Mouse (Mus musculus) CH12F3 (cell line): ENCODE data around the gene Renbp.

Experiments used
- in situ Hi-C: fragments of 300-500 bp; cut with MboI; formaldehyde crosslinking; loops from 2 replicates; pipeline ENCODE4 v1.14.3; 2020; ENCODE audit warnings: low sequenced_read_pairs

Gene Renbp

GRCm38 (mm10) chrX:73930402-73931062, at the start of gene Renbp:
TSS of gene Renbp (minus strand) at chrX:73930850.
- in situ Hi-C loops, result no loop called here

GRCm38 (mm10) chrX:73977783-73978182, 47.1 kb upstream of the Renbp start:
- in situ Hi-C loops, result no loop called here

GRCm38 (mm10) chrX:73976283-73976682, 45.6 kb upstream of the Renbp start:
- in situ Hi-C loops, result no loop called here

DNA sequence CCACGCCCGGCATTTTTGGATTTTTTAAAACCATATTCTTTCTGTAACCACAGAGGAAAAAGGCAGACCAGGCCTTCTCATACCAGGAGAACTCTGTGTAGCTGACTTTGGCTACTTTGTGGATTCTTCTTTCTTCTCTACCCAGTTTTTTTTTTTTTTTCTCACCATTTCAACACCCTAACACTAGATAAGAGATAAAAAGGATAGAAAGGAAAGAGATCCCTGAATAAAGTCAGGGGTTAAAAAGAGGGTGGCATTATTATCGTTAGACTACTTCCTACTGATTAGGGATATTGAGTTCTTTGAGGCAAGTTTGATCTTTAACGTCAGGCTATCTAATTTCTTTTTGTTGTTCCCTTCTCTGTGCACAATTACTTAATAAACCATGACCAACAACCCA, 42.1 kb upstream of the Renbp start:
- in situ Hi-C loops, result no loop called here

- in situ Hi-C loops, result no loop called here
These were observed 40.1 kb upstream of the Renbp start for GRCm38 (mm10) chrX:73970781-73971180.

GRCm38 (mm10) chrX:73969729-73970128, 39.1 kb upstream of the Renbp start:
- in situ Hi-C loops, result no loop called here

DNA sequence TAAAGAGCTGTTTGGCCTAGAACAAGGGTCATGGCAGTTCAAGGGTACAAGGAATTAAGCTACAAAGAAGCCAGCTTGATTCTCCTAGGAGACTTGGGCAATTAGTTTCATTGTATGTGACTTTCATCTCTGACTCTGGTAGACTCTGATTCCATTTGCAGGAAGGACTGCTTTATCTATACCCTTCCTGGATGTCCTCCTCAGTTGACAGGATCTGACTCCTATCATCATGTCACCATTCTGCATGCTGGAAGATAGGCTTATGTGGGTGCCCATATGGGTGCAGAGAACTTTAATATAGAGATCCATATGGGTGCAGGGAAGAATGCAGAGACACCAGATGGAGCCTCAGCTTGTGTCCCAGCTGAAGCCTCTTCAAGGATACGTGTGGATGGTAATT, 38.5 kb upstream of the Renbp start:
- in situ Hi-C loops, result no loop called here

- in situ Hi-C loops, result no loop called here
These were observed 36.8 kb upstream of the Renbp start for GRCm38 (mm10) chrX:73967177-73968075.

- in situ Hi-C loops, result no loop called here
These were observed 35.9 kb upstream of the Renbp start, which contains the start of gene Hcfc1 for GRCm38 (mm10) chrX:73966248-73967176. TSS of gene Hcfc1 (minus strand) at chrX:73966357.

- in situ Hi-C loops, result no loop called here
These were observed 34.7 kb upstream of the Renbp start for GRCm38 (mm10) chrX:73965307-73965706.

GRCm38 (mm10) chrX:73964363-73964762, 33.7 kb upstream of the Renbp start:
- in situ Hi-C loops, result no loop called here

DNA sequence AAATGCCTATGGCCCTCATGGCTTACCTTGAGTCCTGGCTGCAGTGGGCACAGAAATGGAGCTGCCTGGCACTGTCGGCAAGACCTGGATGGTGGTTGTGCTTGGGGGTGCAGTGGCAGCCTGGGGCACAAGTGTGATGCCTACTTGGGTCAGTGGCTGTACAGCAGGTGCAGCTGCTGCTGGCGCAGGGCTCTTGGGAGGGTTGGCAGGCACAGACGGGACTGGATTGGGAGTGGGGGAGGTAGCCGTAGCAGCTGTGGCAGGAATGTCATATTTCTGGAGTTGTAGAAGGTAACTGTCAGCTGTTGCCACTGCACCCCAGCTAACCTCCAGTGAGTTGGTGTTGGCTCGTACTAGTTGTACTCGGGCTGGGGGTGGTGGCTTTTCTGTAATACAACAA, 24.3 kb upstream of the Renbp start:
- in situ Hi-C loops, result no loop called here

- in situ Hi-C loops, result no loop called here
These were observed 22.0 kb upstream of the Renbp start for GRCm38 (mm10) chrX:73952603-73953002.

GRCm38 (mm10) chrX:73949341-73949740, 18.7 kb upstream of the Renbp start:
- in situ Hi-C loops, result no loop called here

GRCm38 (mm10) chrX:73948647-73949046, 18.0 kb upstream of the Renbp start:
- in situ Hi-C loops, result no loop called here

DNA sequence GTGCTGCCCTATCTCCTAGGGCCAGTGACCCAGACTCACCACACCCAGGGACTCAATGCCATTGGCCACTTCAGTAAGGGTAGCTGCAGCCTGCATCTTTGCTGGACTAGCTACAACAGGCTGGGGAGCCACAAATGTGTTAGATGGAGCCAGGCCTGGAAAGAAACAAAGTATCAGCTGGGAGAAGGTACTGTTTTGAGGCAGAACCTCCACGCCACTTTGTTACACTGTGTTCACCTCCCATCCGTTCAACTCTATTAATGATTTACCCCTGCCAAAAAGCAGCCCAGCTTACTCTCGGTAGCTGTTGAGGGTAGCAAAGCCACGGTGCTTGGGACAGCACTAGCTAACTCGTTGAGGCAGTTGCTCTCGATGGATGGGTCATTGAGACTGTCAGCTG, 16.2 kb upstream of the Renbp start:
- in situ Hi-C loops, result no loop called here

- in situ Hi-C loops, result no loop called here
These were observed 11.6 kb upstream of the Renbp start for GRCm38 (mm10) chrX:73942294-73942693.

GRCm38 (mm10) chrX:73941860-73942259, 11.2 kb upstream of the Renbp start:
- in situ Hi-C loops, result no loop called here

DNA sequence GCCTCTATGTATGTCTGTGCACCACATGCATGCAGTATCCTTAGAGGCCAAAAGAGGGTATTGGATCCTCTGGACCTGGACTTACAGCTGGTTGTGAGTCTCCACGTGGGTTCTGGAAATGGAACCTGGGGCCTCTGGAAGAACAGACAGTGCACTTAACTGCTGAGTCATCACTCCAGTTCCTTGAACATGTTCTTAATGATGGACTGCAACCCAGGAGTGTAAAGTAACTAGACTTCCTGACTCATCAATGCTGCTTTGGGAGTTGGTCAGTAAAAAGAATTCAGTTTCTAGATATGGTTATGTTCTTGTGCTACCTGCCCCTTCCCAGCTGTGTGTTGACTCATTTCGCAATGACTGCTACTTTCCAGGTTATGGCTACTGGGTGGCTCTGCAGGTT, 1.2 kb upstream of the Renbp start:
- in situ Hi-C loops, result no loop called here

DNA sequence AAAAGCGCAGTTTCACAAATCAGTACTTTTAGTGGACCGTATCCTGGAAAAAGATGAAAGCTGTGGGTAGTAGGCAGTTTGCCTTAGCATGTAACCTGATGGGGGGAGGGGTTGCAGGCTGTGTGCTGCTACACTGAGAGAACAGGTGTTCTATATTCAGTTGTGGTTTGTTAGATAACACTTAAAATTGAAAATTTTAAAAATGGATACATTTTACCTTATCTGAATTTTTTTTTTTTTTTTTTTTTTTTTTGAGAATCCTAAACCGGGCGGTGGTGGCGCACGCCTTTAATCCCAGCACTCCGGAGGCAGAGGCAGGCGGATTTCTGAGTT, 8.1 kb downstream of the Renbp start:
- in situ Hi-C loops, result no loop called here

DNA sequence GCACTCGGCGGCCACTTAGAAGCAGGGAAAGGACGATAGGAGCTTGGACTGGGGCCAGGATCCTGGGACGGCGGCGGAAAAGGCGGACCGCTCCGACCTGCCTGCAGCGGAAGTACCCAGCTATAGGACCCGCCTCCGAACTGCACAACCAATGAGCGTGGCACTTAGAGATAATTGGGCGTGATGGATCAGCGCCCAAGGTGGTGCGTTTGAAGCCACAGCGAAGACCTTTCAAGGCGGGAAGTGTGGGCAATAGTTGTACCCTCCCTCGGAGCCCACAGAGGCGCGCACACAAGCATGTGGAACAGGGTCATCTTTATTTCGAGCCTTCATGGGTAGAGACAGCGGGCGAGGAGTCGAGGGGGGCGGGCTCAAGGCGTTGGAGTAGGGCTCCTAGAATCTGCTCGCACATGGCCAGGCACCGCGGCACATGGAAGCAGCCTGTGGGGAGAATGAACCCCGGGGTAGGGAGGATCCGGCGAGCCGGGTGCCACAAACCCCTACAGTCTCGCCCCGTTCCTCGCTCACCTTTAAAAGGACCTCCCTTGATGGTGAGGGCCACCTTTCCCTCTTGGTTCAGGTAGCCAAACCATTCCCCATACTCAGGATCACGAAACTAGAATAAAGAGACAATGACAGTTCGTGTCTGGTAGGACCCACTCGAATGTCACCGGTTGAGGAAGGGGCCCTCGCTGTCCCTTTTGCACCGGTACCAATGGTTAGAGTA, 8.7 kb downstream of the Renbp start, which contains the start of the genes Arhgap4 and Naa10:
Gene Arhgap4, minus strand, starts transcription at position 48 of the 727 bp plus-strand sequence.
Gene Naa10, minus strand, starts transcription at position 122 of the 727 bp plus-strand sequence.
- in situ Hi-C loops, result no loop called here
